Mouse (Mus musculus) right cerebral cortex, postnatal 25 days (tissue): ENCODE data around the gene Clcn3.

Experiments used
- DNase-seq: peaks from one replicate; pipeline ENCODE4 v3.0.0; 2022

Gene Clcn3

DNA sequence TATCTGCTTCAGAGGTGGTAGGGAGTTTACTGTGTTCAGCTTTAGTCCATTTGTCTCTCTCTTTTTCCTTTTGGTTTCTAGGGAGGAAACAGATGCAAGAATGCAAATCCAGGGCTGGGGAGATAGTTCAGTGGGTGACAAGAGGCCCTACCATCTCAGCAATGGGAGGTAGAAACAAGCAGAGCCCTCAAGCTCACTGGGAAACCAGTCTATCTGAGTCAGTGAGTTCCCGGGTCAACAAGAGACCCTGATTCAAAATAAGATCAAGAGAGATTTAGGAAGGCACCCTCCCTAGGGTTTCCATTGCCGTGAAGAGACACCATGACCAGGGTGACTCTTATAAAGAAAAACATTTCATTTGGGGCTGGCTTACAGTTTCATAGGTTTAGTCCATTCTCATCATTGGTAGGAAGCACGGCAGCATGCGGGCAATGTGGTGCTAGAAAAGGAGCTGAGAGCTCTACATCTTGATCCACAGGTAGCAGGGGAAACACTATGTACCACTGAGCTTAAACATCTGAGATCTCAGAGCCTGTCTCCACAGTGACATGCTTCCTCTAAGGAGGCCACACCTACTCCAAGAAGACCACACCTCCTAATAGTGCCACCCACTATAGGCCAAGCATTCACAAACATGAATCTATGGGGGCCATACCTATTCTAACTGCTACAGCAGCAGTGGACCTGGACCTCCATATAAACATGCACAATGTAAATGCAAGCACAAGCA is 114.7 kb downstream of the Clcn3 start:
- no peak for DNase-seq

DNA sequence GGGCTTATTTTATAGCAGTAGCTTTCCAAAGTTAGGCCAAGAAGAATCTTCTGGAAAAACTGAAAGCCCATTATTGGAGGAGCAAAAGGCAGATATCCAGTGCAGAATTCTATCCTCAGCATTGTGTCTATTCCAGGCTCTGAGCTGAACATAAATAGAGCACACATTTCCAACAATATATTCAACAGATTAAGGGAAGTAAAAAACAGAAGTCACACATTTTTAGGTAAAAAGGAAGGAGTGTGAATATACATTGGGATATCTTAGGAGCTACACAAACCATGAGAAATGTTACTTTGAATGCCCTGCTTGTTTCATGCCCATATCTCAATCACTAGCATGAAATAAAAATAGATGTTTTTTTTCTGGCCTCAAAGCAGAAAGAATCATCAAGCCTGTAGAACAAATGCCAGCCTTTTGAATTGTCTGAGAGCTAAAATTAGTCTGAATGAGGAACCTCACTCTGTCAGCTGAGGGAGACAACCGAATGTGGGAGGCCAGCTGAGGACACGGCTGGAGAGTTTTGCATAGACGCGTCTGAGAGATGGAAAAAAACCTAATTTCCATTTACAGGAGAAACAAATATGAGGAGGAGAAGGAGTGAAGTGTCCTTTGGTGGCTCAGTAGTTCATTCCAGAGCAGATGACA is 115.5 kb downstream of the Clcn3 start:
- no peak for DNase-seq

DNA sequence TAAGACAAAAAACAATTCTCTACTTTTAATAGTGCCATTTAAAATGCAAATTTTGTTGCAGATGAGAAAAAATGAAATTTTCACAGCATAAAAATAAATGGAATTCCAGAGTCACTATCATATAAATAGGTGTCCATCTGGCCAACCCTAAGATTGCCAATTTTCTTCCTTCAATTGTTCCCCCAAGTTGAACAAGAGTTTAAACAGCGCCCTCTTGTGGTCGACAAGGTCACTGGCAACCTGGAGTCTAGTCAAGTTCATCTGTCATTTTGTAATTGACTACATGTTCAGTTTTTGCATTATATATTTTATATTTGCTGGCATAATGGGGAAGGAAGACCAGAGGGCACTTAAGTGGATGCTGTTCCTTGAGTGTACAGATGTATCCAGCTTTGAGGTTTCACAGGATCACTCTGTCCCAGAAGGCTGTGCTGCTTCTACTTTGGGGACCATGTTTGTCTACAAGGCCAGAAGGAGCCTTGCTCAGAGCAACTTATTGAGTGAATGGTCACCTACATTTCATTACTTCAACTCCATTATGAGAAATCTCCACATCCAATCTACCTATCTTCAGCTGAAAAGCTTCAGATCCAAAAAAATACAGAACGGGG is 117.5 kb downstream of the Clcn3 start:
- DNase-seq = peak; percentile 58

DNA sequence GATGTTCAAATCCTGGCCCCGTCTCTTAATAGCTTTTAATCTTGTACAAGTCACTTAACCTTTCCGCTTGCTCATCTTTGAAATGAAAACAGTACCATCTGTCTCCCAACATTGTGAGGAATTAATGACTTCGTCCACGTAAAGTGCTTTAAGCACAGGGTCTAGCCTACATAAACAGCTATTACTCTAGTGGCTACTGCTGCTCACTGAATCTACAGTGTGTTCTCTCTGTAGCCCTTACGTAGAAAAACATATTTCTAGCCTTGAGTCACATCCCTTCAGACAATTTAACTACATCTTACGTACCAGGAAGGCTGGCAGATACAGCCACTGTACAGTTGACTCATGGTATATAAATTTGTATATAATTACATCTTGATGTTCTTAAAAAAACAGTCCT is 118.2 kb downstream of the Clcn3 start:
- DNase-seq = no peak

DNA sequence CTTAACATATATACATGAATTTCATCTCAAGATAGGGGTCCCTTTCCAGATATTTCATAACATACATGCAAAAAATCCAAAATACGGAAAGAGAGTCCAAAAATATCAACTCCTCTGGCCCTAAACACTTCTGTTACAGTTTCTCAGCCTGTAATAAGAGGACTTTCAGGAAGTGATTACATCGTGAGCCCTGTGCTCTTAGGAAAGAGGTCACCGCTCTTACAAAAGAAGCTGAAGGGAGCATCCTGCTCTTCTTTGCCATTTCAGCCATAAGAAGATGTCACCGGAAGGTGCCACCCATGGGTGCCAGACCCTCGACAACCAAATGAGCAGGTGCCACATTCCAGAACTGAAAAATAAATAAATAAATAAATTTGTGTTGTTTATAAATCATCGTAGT is 121.3 kb downstream of the Clcn3 start:
- DNase-seq = no peak

DNA sequence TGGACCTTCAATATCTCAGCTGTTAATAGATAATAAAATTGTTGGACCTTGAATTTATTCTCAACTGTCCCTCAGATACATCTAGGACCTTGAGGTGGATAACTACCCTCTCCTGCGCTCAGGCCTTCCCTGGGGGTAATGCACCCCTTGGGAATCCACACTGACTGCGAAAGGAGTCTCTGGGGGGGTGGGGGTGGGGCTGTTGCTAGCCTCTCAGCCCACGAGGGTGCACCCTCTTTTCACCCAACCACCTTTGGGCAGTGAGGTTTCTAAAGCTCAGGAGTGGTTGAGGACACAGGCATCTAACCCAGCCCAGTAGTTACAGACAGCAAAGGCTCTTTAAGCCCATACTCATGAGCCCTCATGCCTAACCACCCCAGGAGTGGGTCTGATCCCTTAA is 122.4 kb downstream of the Clcn3 start:
- no peak for DNase-seq
